Mouse (Mus musculus) layer of hippocampus, postnatal 25 days (tissue): ENCODE results near the gene Gfap. TPM values are rescaled to one million over a fixed set of nuclear protein-coding genes. Genes with fewer than 3 reads are reported as not detected.

Experiments
- DNase-seq, 2 experiments: peaks; one replicate each; pipeline ENCODE4 v3.0.0; 2022; ENCODE audit warnings: mixed read lengths in 2 of 2, low spot score in 1 of 2; ENCODE audit errors: extremely low spot score in 1 of 2
- total RNA-seq, 2 experiments: library from RNA; stranded (reverse); gene quantifications; 2 replicates each; pipeline ENCODE4 v1.2.3; 2021

Gene Gfap
- total RNA-seq, 2 experiments from 2014 or later: 260 to 321 TPM

DNA sequence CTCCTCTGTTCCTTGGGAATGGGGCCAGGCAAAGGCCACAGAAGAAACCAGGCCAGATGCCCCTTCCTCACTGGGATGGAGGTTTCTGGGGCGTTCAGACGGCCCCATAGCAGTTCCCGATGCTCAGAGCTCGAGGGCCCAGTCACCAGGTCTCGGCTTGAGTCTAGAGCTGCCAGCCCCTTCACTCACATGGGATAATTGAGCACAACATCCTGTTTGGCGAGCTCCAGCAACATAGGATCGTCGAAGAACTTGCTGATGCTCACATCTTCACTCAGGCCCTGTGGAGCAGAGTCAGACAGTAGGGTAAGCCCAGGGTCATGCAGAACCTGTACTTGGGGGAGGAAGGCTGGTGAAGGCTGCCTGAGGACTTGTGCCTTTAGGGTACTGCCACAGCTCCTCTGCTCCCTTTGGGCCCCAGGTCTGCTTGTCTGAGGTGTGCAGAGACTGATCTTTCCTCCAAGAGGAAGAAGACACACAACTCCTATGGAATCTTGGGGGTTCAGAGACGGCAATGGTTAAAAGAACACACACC, 62.0 kb downstream of the Gfap start:
- DNase-seq: no peak

GRCm38 (mm10) chr11:102838126-102838525, 62.6 kb downstream of the Gfap start:
- no peak for DNase-seq

DNA sequence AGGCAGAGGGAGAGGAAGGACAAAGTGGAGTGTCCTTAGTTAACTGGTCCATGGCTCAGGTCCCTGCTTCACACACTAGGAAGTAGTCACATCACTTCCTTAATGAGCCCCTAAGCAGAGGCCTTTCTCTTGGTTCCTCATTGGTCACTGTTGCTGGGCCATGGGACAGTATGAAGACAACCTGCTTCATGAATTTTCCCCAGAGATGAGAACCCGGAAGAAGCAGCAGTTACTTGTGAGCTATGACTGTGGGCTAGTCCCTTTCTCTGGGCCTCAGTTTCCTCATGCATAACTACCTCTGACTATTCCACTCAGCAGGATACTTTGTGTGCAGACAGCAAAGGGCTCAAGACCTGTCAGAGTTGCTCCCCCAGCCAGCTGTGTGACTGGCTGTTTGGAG, 63.3 kb downstream of the Gfap start:
- no peak for DNase-seq

Other genes starting within 250 kb of the Gfap start
- not detected for gene Meioc, start 237.2 kb downstream of the Gfap start, total RNA-seq
- 10 to 100 TPM; 35.5 to 38.1 TPM for gene Ccdc43, start 203.1 kb downstream of the Gfap start, total RNA-seq
- 100 to 1,000 TPM; 186 to 205 TPM for gene Adam11, start 139.5 kb downstream of the Gfap start, total RNA-seq
- 1 to 10 TPM; 5.7 to 6.3 TPM for gene Gjc1, start 81.2 kb downstream of the Gfap start, total RNA-seq
- 1 to 10 TPM; 5.6 to 7.5 TPM for gene Higd1b, start 65.1 kb downstream of the Gfap start, total RNA-seq
- gene Eftud2, start 19.9 kb downstream of the Gfap start, total RNA-seq: 100 to 1,000 TPM; 125 to 134 TPM
- gene Ccdc103, start 19.7 kb downstream of the Gfap start, total RNA-seq: 1 to 10 TPM; 2.1 to 2.4 TPM
- under 1 TPM in 1 of 2 experiments, not detected in 1; 0.22 TPM for gene Fam187a, start 15.7 kb downstream of the Gfap start, total RNA-seq
- under 1 TPM; 0.35 to 0.44 TPM for gene Kif18b, start 24.2 kb upstream of the Gfap start, total RNA-seq
- 10 to 100 TPM; 20.7 to 24.6 TPM for gene C1ql1, start 45.8 kb upstream of the Gfap start, total RNA-seq
- 100 to 1,000 TPM; 153 to 166 TPM for gene Nmt1, start 127.3 kb upstream of the Gfap start, total RNA-seq
- 100 to 1,000 TPM; 106 to 109 TPM for gene Dcakd, start 127.4 kb upstream of the Gfap start, total RNA-seq
- 10 to 100 TPM in 1 of 2 experiments, 1 to 10 TPM in 1; 9.1 to 10.2 TPM for gene Plcd3, start 200.7 kb upstream of the Gfap start, total RNA-seq
- 10 to 100 TPM; 79.5 to 90.4 TPM for gene Acbd4, start 200.8 kb upstream of the Gfap start, total RNA-seq
- gene Hexim1, start 215.3 kb upstream of the Gfap start, total RNA-seq: 10 to 100 TPM; 52.3 to 53.3 TPM
- 10 to 100 TPM; 13.2 to 14.7 TPM for gene Hexim2, start 231.5 kb upstream of the Gfap start, total RNA-seq